Mouse (Mus musculus): ENCODE measurements around the gene Bcdin3d. TPM values are rescaled to one million over a fixed set of nuclear protein-coding genes. Genes with fewer than 3 reads are reported as not detected.

The Bcdin3d gene
- polyA plus RNA-seq, 1 experiment from 2014 or later = 18.1 TPM

GRCm38 (mm10) chr15:99469736-99470135 lies 4.8 kb downstream of the Bcdin3d start:
- Histone ChIP-seq H3K4me3 (ENCODE audit: low read depth, low read length) (no peak overlapping the region), H3K27ac (ENCODE audit: low read depth, low read length) (no peak overlapping the region), H3K4me1 (replicated peaks; ENCODE audit: control insufficient read depth, insufficient read depth, low read length) (no peaks in the 10 kb centered on the region), H3K36me3 (ENCODE audit: control insufficient read depth, insufficient read depth, low read length) (no peaks in the 10 kb centered on the region; the same call in 1 of the 2 replicates), H3K9ac (ENCODE audit: low read depth, low read length) (no peak overlapping the region), H3K9me3 (ENCODE audit: control insufficient read depth, low read length) (no peaks in the 10 kb centered on the region), H3K27me3 (ENCODE audit: control insufficient read depth, insufficient read depth, low read length) (no peaks in the 10 kb centered on the region), H3K4me2 (replicated peaks; ENCODE audit: low read depth, low read length) (no peak overlapping the region)
- ATAC-seq (ENCODE audit: low FRiP score) = no peak
- no peak for DNase-seq (ENCODE audit: low spot score)
- WGBS = 92% methylated on average over 4 of the region's 4 CpGs

- ATAC-seq (ENCODE audit: low FRiP score) (no peak), DNase-seq (ENCODE audit: low spot score) (peak; percentile 80)
- Histone ChIP-seq H3K4me1 (replicated peaks; ENCODE audit: control insufficient read depth, insufficient read depth, low read length) (no peaks in the 10 kb centered on the region), H3K9ac (ENCODE audit: low read depth, low read length) (no peak overlapping the region), H3K27ac (ENCODE audit: low read depth, low read length) (no peak overlapping the region), H3K9me3 (ENCODE audit: control insufficient read depth, low read length) (no peaks in the 10 kb centered on the region), H3K27me3 (ENCODE audit: control insufficient read depth, insufficient read depth, low read length) (no peaks in the 10 kb centered on the region), H3K4me2 (replicated peaks; ENCODE audit: low read depth, low read length) (no peak overlapping the region), H3K36me3 (ENCODE audit: control insufficient read depth, insufficient read depth, low read length) (no peaks in the 10 kb centered on the region; the same call in 1 of the 2 replicates), H3K4me3 (ENCODE audit: low read depth, low read length) (no peak overlapping the region)
- 41% methylated on average over 3 of the region's 3 CpGs for WGBS
Observed at GRCm38 (mm10) chr15:99469067-99469466, 5.5 kb downstream of the Bcdin3d start.

- no peak overlapping the region for H3K4me3 ChIP-seq (ENCODE audit: low read depth, low read length)
- 60% methylated on average over 13 of the region's 13 CpGs for WGBS
- H3K27ac ChIP-seq (ENCODE audit: low read depth, low read length) = no peak overlapping the region
- H3K4me2 ChIP-seq (replicated peaks; ENCODE audit: low read depth, low read length) = no peak overlapping the region
- ATAC-seq (ENCODE audit: low FRiP score) (no peak), DNase-seq (ENCODE audit: low spot score) (no peak)
- no peaks in the 10 kb centered on the region for H3K27me3 ChIP-seq (ENCODE audit: control insufficient read depth, insufficient read depth, low read length)
- no peak overlapping the region for H3K9ac ChIP-seq (ENCODE audit: low read depth, low read length)
- H3K4me1 ChIP-seq (replicated peaks; ENCODE audit: control insufficient read depth, insufficient read depth, low read length) = no peaks in the 10 kb centered on the region
- H3K36me3 ChIP-seq (ENCODE audit: control insufficient read depth, insufficient read depth, low read length) = no peaks in the 10 kb centered on the region
- no peaks in the 10 kb centered on the region for H3K9me3 ChIP-seq (ENCODE audit: control insufficient read depth, low read length)
Observed at GRCm38 (mm10) chr15:99463194-99463593, 11.3 kb downstream of the Bcdin3d start.

- Histone ChIP-seq H3K4me1 (replicated peaks; ENCODE audit: control insufficient read depth, insufficient read depth, low read length) (0 out of 2 replicates have a peak, but pooled peaks cover 2% of the 10 kb centered on the region), H3K27ac (ENCODE audit: low read depth, low read length) (peak within 1 kb of the TSS; percentile 70), H3K9me3 (ENCODE audit: control insufficient read depth, low read length) (no peaks in the 10 kb centered on the region), H3K4me2 (replicated peaks; ENCODE audit: low read depth, low read length) (peak within 1 kb of the TSS; percentile 80), H3K4me3 (ENCODE audit: low read depth, low read length) (peak within 1 kb of the TSS; percentile 89), H3K36me3 (ENCODE audit: control insufficient read depth, insufficient read depth, low read length) (no peaks in the 10 kb centered on the region), H3K27me3 (ENCODE audit: control insufficient read depth, insufficient read depth, low read length) (no peaks in the 10 kb centered on the region), H3K9ac (ENCODE audit: low read depth, low read length) (peak within 1 kb of the TSS; percentile 77)
- WGBS = 2% methylated on average over 41 of the region's 45 CpGs
- ATAC-seq (ENCODE audit: low FRiP score) = peak; percentile 93
- peak; percentile 95 for DNase-seq (ENCODE audit: low spot score)
Observed at GRCm38 (mm10) chr15:99457606-99458401, 16.7 kb downstream of the Bcdin3d start, which contains the start of gene Nckap5l. Gene Nckap5l, minus strand, starts transcription at chr15:99457748.

- ATAC-seq (ENCODE audit: low FRiP score) = peak; percentile 78
- peaks cover 2% of the 10 kb centered on the region; the same call in 1 of the 2 replicates for H3K4me1 ChIP-seq (replicated peaks; ENCODE audit: control insufficient read depth, insufficient read depth, low read length)
- peak overlapping the region; percentile 70 for H3K27ac ChIP-seq (ENCODE audit: low read depth, low read length)
Observed at GRCm38 (mm10) chr15:99456963-99457605, 17.4 kb downstream of the Bcdin3d start.

GRCm38 (mm10) chr15:99456338-99456962 lies 18.1 kb downstream of the Bcdin3d start:
- peak overlapping the region; percentile 77 for H3K9ac ChIP-seq (ENCODE audit: low read depth, low read length)
- H3K4me3 ChIP-seq (ENCODE audit: low read depth, low read length) = peak overlapping the region; percentile 89
- ATAC-seq (ENCODE audit: low FRiP score) (no peak), DNase-seq (ENCODE audit: low spot score) (no peak)
- no peaks in the 10 kb centered on the region for H3K36me3 ChIP-seq (ENCODE audit: control insufficient read depth, insufficient read depth, low read length)
- H3K4me2 ChIP-seq (replicated peaks; ENCODE audit: low read depth, low read length) = peak overlapping the region; percentile 80
- WGBS = 20% methylated on average over 7 of the region's 7 CpGs
- peaks cover 2% of the 10 kb centered on the region; the same call in 1 of the 2 replicates for H3K4me1 ChIP-seq (replicated peaks; ENCODE audit: control insufficient read depth, insufficient read depth, low read length)
- no peaks in the 10 kb centered on the region for H3K27me3 ChIP-seq (ENCODE audit: control insufficient read depth, insufficient read depth, low read length)
- H3K27ac ChIP-seq (ENCODE audit: low read depth, low read length) = peak overlapping the region; percentile 70; the same call in 1 of the 2 replicates
- no peaks in the 10 kb centered on the region for H3K9me3 ChIP-seq (ENCODE audit: control insufficient read depth, low read length)

More at GRCm38 (mm10) chr15:99456963-99457605, 17.4 kb downstream of the Bcdin3d start:
- H3K9ac ChIP-seq (ENCODE audit: low read depth, low read length) = peak overlapping the region; percentile 77
- peak overlapping the region; percentile 89 for H3K4me3 ChIP-seq (ENCODE audit: low read depth, low read length)
- peak overlapping the region; percentile 80 for H3K4me2 ChIP-seq (replicated peaks; ENCODE audit: low read depth, low read length)
- peak; percentile 76 for DNase-seq (ENCODE audit: low spot score)
- under 1% methylated on average over 36 of the region's 43 CpGs for WGBS
- no peaks in the 10 kb centered on the region for H3K36me3 ChIP-seq (ENCODE audit: control insufficient read depth, insufficient read depth, low read length)
- H3K9me3 ChIP-seq (ENCODE audit: control insufficient read depth, low read length) = no peaks in the 10 kb centered on the region
- no peaks in the 10 kb centered on the region for H3K27me3 ChIP-seq (ENCODE audit: control insufficient read depth, insufficient read depth, low read length)

GRCm38 (mm10) chr15:99455415-99455814 lies 19.1 kb downstream of the Bcdin3d start:
- peaks cover 2% of the 10 kb centered on the region; the same call in 1 of the 2 replicates for H3K4me1 ChIP-seq (replicated peaks; ENCODE audit: control insufficient read depth, insufficient read depth, low read length)
- H3K9me3 ChIP-seq (ENCODE audit: control insufficient read depth, low read length) = no peaks in the 10 kb centered on the region
- no peak for ATAC-seq (ENCODE audit: low FRiP score)
- no peak overlapping the region for H3K4me3 ChIP-seq (ENCODE audit: low read depth, low read length)
- no peak overlapping the region for H3K27ac ChIP-seq (ENCODE audit: low read depth, low read length)
- no peak overlapping the region for H3K9ac ChIP-seq (ENCODE audit: low read depth, low read length)
- no peaks in the 10 kb centered on the region for H3K27me3 ChIP-seq (ENCODE audit: control insufficient read depth, insufficient read depth, low read length)
- no peak overlapping the region for H3K4me2 ChIP-seq (replicated peaks; ENCODE audit: low read depth, low read length)
- no peak for DNase-seq (ENCODE audit: low spot score)
- H3K36me3 ChIP-seq (ENCODE audit: control insufficient read depth, insufficient read depth, low read length) = no peaks in the 10 kb centered on the region
- 84% methylated on average over 3 of the region's 3 CpGs for WGBS

GRCm38 (mm10) chr15:99454585-99455279 lies 19.8 kb downstream of the Bcdin3d start:
- ATAC-seq (ENCODE audit: low FRiP score) (no peak), DNase-seq (ENCODE audit: low spot score) (no peak)
- Histone ChIP-seq H3K36me3 (ENCODE audit: control insufficient read depth, insufficient read depth, low read length) (no peaks in the 10 kb centered on the region), H3K9me3 (ENCODE audit: control insufficient read depth, low read length) (no peaks in the 10 kb centered on the region), H3K4me3 (ENCODE audit: low read depth, low read length) (no peak overlapping the region), H3K4me2 (replicated peaks; ENCODE audit: low read depth, low read length) (no peak overlapping the region), H3K4me1 (replicated peaks; ENCODE audit: control insufficient read depth, insufficient read depth, low read length) (peaks cover 2% of the 10 kb centered on the region; the same call in 1 of the 2 replicates), H3K27me3 (ENCODE audit: control insufficient read depth, insufficient read depth, low read length) (no peaks in the 10 kb centered on the region), H3K27ac (ENCODE audit: low read depth, low read length) (no peak overlapping the region), H3K9ac (ENCODE audit: low read depth, low read length) (no peak overlapping the region)
- 82% methylated on average over 7 of the region's 7 CpGs for WGBS

All from hindbrain, embryonic 11.5 days (tissue).